Mouse (Mus musculus) olfactory bulb, adult 2 months (tissue): Measurements from ENCODE around the gene Urod. TPM values are rescaled to one million over a fixed set of nuclear protein-coding genes. Genes with fewer than 3 reads are reported as not detected.
A peak's percentile ranks its signal among the peaks of the same experiment; 100 is the strongest.

Experiments used
- H3K27ac ChIP-seq: fragments of 200-500 bp; 2 replicates; pipeline ENCODE4 v1.5.1; 2012; ENCODE audit warnings: low read depth, low read length; ENCODE audit not compliant: insufficient read depth
- H3K4me1 ChIP-seq: fragments of 200-500 bp; 2 replicates; pipeline ENCODE4 v1.6.1; 2012; ENCODE audit warnings: low read length; ENCODE audit not compliant: control insufficient read depth, insufficient read depth
- H3K4me3 ChIP-seq: fragments of 200-500 bp; 2 replicates; pipeline ENCODE4 v1.5.1; 2012; ENCODE audit warnings: mild to moderate bottlenecking, low read depth, low read length, moderate library complexity; ENCODE audit not compliant: insufficient read depth
- CTCF ChIP-seq: fragments of 200-500 bp; IDR thresholded peaks from 2 replicates; pipeline ENCODE4 v1.5.1; 2012; ENCODE audit warnings: low read depth, mild to moderate bottlenecking, low read length, moderate library complexity; ENCODE audit not compliant: insufficient read depth
- POLR2A ChIP-seq: fragments of 200-500 bp; IDR thresholded peaks from 2 replicates; pipeline ENCODE4 v1.6.1; 2012; ENCODE audit warnings: mild to moderate bottlenecking, low read depth, low read length, moderate library complexity; ENCODE audit not compliant: insufficient read depth
- WGBS: fragments of 180-500 bp; shearing (Covaris S2); methylation state at CpG from one replicate; pipeline ENCODE4 v1.1.7; 2018; 5-methylcytosine and 5-hydroxymethylcytosine counted together
- polyA plus RNA-seq: library from polyadenylated mRNA; stranded (reverse); fragments of >200 nt; gene quantifications from 2 replicates; pipeline ENCODE4 v1.2.4, GENCODE M21; 2012; ENCODE audit warnings: low replicate concordance; ENCODE audit not compliant: missing spikeins, insufficient read depth, insufficient read length

Gene Urod
- polyA plus RNA-seq, 1 experiment, result not detected

- Histone ChIP-seq H3K27ac (no peak overlapping the region), H3K4me1 (no peaks in the 10 kb centered on the region), H3K4me3 (no peak overlapping the region)
- WGBS, result 86% methylated on average over 2 of the region's 2 CpGs
- TF ChIP-seq CTCF (no peak), POLR2A (no peak)
These were observed 23.5 kb upstream of the Urod start for GRCm38 (mm10) chr4:117017738-117018137.

GRCm38 (mm10) chr4:117014901-117015415, 20.7 kb upstream of the Urod start:
- WGBS, result 61% methylated on average over 4 of the region's 4 CpGs
- Histone ChIP-seq H3K4me3 (no peak overlapping the region), H3K4me1 (no peaks in the 10 kb centered on the region), H3K27ac (no peak overlapping the region)
- TF ChIP-seq POLR2A, result no peak
- TF ChIP-seq CTCF, result no peak

- no peaks in the 10 kb centered on the region for H3K4me1 ChIP-seq
- H3K4me3 ChIP-seq, result no peak overlapping the region
- no peak overlapping the region for H3K27ac ChIP-seq
- no peak for TF ChIP-seq POLR2A
- TF ChIP-seq CTCF, result no peak
- WGBS, result 63% methylated on average over 6 of the region's 6 CpGs
These were observed 19.4 kb upstream of the Urod start for GRCm38 (mm10) chr4:117013596-117013995.

GRCm38 (mm10) chr4:117010231-117010630, 16.0 kb upstream of the Urod start:
- no peak overlapping the region for H3K27ac ChIP-seq
- WGBS, result 82% methylated on average over 5 of the region's 5 CpGs
- no peak overlapping the region for H3K4me3 ChIP-seq
- TF ChIP-seq POLR2A (no peak), CTCF (no peak)
- no peaks in the 10 kb centered on the region for H3K4me1 ChIP-seq

GRCm38 (mm10) chr4:117007058-117007457, 12.8 kb upstream of the Urod start:
- no peak overlapping the region for H3K4me3 ChIP-seq
- 39% methylated on average over 3 of the region's 3 CpGs for WGBS
- TF ChIP-seq POLR2A (no peak), CTCF (no peak)
- H3K27ac ChIP-seq, result no peak overlapping the region
- H3K4me1 ChIP-seq, result peaks cover 9% of the 10 kb centered on the region

GRCm38 (mm10) chr4:117005611-117006400, 11.6 kb upstream of the Urod start:
- H3K4me1 ChIP-seq, result peaks cover 9% of the 10 kb centered on the region
- H3K4me3 ChIP-seq, result no peak overlapping the region
- 76% methylated on average over 7 of the region's 7 CpGs for WGBS
- no peak for TF ChIP-seq CTCF
- TF ChIP-seq POLR2A, result no peak
- H3K27ac ChIP-seq, result no peak overlapping the region

- H3K27ac ChIP-seq, result no peak overlapping the region
- peaks cover 9% of the 10 kb centered on the region for H3K4me1 ChIP-seq
- WGBS, result 85% methylated on average over 4 of the region's 4 CpGs
- TF ChIP-seq POLR2A, result no peak
- no peak for TF ChIP-seq CTCF
- no peak overlapping the region for H3K4me3 ChIP-seq
These were observed 10.4 kb upstream of the Urod start for GRCm38 (mm10) chr4:117004649-117005048.

GRCm38 (mm10) chr4:117002543-117003521, 8.6 kb upstream of the Urod start:
- Histone ChIP-seq H3K4me3 (no peak overlapping the region), H3K4me1 (peaks cover 9% of the 10 kb centered on the region), H3K27ac (no peak overlapping the region)
- TF ChIP-seq CTCF, result peak; percentile 21; the same call in 1 of the 2 replicates
- TF ChIP-seq POLR2A, result no peak
- WGBS, result 47% methylated on average over 38 of the region's 38 CpGs
